Mouse (Mus musculus): ENCODE data around the gene Hist1h2bq. TPM values are rescaled to one million over a fixed set of nuclear protein-coding genes. Genes with fewer than 3 reads are reported as not detected.
"Not testable (repeated sequence)": the region's sequence is repeated elsewhere in the genome, so short reads cannot be mapped to it uniquely, and the experiment has no call there.

Hist1h2bq gene
- polyA plus RNA-seq, 1 experiment from 2014 or later: 25.2 TPM

DNA sequence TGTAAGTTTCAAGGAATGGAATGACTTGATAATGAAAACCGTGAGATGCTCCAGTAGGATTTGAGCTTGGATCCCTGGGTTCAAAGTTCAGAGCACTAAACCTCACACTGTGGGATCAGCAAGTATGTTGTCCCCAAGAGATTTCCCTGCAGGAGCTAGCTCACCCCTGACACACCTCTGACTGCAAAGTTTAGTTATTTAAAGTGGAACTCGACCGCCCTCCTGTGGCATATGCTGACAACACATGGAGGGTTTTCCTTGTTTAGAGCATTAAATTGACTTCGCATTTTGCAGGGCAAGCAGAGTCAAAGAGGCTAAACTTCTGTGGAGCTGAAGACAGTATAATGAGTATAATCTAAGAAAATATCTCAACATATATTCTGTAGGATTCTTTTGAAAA, 6.9 kb downstream of the Hist1h2bq start:
- not testable (repeated sequence) for H3K27ac ChIP-seq (replicated peaks; ENCODE audit: low read depth, low read length); H3K9ac ChIP-seq (ENCODE audit: low read length); H3K4me2 ChIP-seq (ENCODE audit: low read depth, severe bottlenecking); H3K9me3 ChIP-seq (ENCODE audit: control insufficient read depth, low read length); H3K4me1 ChIP-seq (ENCODE audit: control insufficient read depth, insufficient read depth, low read length); H3K27me3 ChIP-seq (ENCODE audit: control insufficient read depth, insufficient read depth, low read length); DNase-seq (ENCODE audit: low spot score); H3K4me3 ChIP-seq (ENCODE audit: low read depth, low read length); H3K36me3 ChIP-seq (ENCODE audit: control insufficient read depth, insufficient read depth, low read length)
- WGBS: no CpG with 5 or more reads among the region's 4 CpGs
- ATAC-seq (ENCODE audit: insufficient number of reproducible peaks, low FRiP score, low TSS enrichment, low read depth): peak; percentile 78; the same call in 1 of the 2 replicates

DNA sequence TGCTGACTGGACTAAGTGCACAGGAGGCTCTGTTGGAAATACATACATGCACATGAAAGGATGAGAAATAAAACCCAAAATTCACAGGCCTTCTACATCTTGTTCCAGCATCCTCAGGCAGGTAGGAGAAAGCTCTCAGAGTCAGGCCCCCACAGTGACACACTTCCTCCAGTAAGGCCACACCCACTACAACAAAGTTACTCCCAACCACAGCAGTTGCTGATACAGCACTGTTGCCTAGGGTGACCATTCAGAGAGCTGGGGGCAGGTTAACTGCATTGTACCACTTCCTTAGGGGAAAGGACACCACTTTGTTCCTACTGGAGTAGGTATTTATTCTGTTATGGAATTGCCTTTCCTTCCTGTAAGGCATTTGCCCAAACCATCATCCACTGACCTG, 12.8 kb downstream of the Hist1h2bq start:
- H3K9ac ChIP-seq (ENCODE audit: low read length); H3K27me3 ChIP-seq (ENCODE audit: control insufficient read depth, insufficient read depth, low read length); H3K4me1 ChIP-seq (ENCODE audit: control insufficient read depth, insufficient read depth, low read length); H3K9me3 ChIP-seq (ENCODE audit: control insufficient read depth, low read length); H3K4me2 ChIP-seq (ENCODE audit: low read depth, severe bottlenecking); H3K36me3 ChIP-seq (ENCODE audit: control insufficient read depth, insufficient read depth, low read length); ATAC-seq (ENCODE audit: insufficient number of reproducible peaks, low FRiP score, low TSS enrichment, low read depth); DNase-seq (ENCODE audit: low spot score); H3K27ac ChIP-seq (replicated peaks; ENCODE audit: low read depth, low read length); H3K4me3 ChIP-seq (ENCODE audit: low read depth, low read length): not testable (repeated sequence)

DNA sequence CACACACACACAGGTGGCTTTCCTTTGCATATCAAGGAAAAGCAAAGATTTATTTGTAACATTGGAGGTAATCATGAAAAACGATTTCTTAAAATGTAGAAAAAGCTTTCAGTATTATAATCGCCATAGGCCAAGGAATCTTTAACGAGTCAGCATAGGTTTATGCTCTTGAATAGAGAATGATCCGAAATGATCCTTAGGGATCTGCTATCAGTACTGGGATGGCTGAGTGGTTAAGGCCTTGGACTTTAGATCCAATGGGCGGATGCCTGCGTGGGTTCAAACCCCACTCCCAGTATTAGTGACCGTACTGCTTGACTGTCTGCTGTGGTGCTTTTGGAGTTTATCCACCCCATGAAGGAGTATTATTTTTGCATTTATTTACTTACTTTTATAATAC, 14.4 kb downstream of the Hist1h2bq start:
- no peak for ATAC-seq (ENCODE audit: insufficient number of reproducible peaks, low FRiP score, low TSS enrichment, low read depth)

DNA sequence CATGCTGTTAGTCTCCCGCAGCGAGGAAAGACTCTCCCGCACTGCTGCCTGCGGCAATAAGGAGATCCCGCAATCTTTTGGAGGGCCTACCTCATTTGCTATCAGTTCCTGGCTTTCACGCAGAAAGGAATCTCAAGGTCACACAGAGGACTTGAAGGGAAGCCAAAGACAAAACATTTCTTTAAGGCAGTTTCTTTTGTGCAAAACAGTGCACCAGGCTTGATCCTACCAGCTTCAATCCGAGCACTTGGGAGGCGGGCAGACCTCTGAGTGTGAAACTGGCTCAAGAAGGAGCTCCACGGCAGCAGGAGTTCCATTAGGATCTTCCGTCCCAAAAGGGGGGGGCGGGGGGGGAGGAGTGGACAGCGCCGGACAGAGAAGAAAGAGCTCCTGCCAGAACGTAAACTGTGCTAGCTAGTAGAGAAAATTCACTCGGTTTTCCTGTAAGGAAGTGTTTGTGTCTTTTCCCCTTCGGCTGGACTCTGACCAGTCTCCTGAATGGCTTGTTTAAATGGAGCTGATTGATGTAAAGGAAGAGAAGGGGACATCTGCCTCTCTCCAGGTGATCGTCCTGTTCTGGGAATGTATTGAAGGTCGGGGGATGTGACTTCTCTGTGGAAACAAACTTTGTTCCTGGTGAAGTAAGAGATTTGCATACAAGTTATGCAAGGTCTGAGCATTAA, 19.3 kb downstream of the Hist1h2bq start:
- DNase-seq (ENCODE audit: low spot score): peak; percentile 38
- WGBS: 10% methylated on average over 18 of the region's 18 CpGs

More for the DNA sequence above, 14.4 kb downstream of the Hist1h2bq start:
- no peaks in the 10 kb centered on the region for H3K4me1 ChIP-seq (ENCODE audit: control insufficient read depth, insufficient read depth, low read length)
- no peak overlapping the region for H3K4me3 ChIP-seq (ENCODE audit: low read depth, low read length)
- DNase-seq (ENCODE audit: low spot score): no peak
- no peaks in the 10 kb centered on the region for H3K9me3 ChIP-seq (ENCODE audit: control insufficient read depth, low read length)
- H3K9ac ChIP-seq (ENCODE audit: low read length): no peak overlapping the region
- H3K36me3 ChIP-seq (ENCODE audit: control insufficient read depth, insufficient read depth, low read length): no peaks in the 10 kb centered on the region
- no peaks in the 10 kb centered on the region for H3K27me3 ChIP-seq (ENCODE audit: control insufficient read depth, insufficient read depth, low read length)
- no peak overlapping the region for H3K27ac ChIP-seq (replicated peaks; ENCODE audit: low read depth, low read length)
- no peak overlapping the region for H3K4me2 ChIP-seq (ENCODE audit: low read depth, severe bottlenecking)
- WGBS: 91% methylated on average over 7 of the region's 7 CpGs

DNA sequence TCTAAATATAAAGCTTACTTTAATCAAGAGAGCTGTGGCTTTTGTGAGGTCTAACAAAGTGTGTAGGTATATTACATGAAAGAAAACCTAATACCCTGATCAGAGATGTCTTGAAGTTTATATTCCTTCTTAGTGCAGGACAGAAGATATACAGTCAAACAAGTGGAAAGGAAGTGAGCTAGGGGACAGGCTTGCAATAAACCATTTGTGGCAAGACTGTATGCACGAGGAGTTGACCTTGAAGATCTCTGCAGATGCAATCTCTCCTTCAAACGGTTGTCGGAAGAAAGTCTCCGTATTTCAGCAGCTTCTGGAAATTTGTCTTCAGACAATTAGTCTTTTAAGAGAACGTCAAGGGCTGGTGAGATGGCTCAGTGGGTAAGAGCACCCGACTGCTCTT, 20.1 kb downstream of the Hist1h2bq start:
- Histone ChIP-seq H3K9me3 (ENCODE audit: control insufficient read depth, low read length) (no peaks in the 10 kb centered on the region), H3K4me3 (ENCODE audit: low read depth, low read length) (no peak overlapping the region), H3K9ac (ENCODE audit: low read length) (no peak overlapping the region), H3K36me3 (ENCODE audit: control insufficient read depth, insufficient read depth, low read length) (no peaks in the 10 kb centered on the region), H3K27me3 (ENCODE audit: control insufficient read depth, insufficient read depth, low read length) (no peaks in the 10 kb centered on the region), H3K27ac (replicated peaks; ENCODE audit: low read depth, low read length) (no peak overlapping the region), H3K4me1 (ENCODE audit: control insufficient read depth, insufficient read depth, low read length) (0 out of 2 replicates have a peak, but pooled peaks cover 2% of the 10 kb centered on the region), H3K4me2 (ENCODE audit: low read depth, severe bottlenecking) (no peak overlapping the region)
- ATAC-seq (ENCODE audit: insufficient number of reproducible peaks, low FRiP score, low TSS enrichment, low read depth): no peak
- DNase-seq (ENCODE audit: low spot score): no peak
- 53% methylated on average over 6 of the region's 6 CpGs for WGBS

More for the DNA sequence above, 19.3 kb downstream of the Hist1h2bq start:
- Histone ChIP-seq H3K36me3 (ENCODE audit: control insufficient read depth, insufficient read depth, low read length) (no peaks in the 10 kb centered on the region), H3K27me3 (ENCODE audit: control insufficient read depth, insufficient read depth, low read length) (no peaks in the 10 kb centered on the region), H3K4me1 (ENCODE audit: control insufficient read depth, insufficient read depth, low read length) (0 out of 2 replicates have a peak, but pooled peaks cover 2% of the 10 kb centered on the region), H3K9ac (ENCODE audit: low read length) (0 out of 2 replicates have a peak overlapping the region, but pooled peaks have one; percentile 3), H3K4me2 (ENCODE audit: low read depth, severe bottlenecking) (peak overlapping the region; percentile 8; the same call in 1 of the 2 replicates), H3K27ac (replicated peaks; ENCODE audit: low read depth, low read length) (no peak overlapping the region), H3K4me3 (ENCODE audit: low read depth, low read length) (no peak overlapping the region), H3K9me3 (ENCODE audit: control insufficient read depth, low read length) (no peaks in the 10 kb centered on the region)
- no peak for ATAC-seq (ENCODE audit: insufficient number of reproducible peaks, low FRiP score, low TSS enrichment, low read depth)

DNA sequence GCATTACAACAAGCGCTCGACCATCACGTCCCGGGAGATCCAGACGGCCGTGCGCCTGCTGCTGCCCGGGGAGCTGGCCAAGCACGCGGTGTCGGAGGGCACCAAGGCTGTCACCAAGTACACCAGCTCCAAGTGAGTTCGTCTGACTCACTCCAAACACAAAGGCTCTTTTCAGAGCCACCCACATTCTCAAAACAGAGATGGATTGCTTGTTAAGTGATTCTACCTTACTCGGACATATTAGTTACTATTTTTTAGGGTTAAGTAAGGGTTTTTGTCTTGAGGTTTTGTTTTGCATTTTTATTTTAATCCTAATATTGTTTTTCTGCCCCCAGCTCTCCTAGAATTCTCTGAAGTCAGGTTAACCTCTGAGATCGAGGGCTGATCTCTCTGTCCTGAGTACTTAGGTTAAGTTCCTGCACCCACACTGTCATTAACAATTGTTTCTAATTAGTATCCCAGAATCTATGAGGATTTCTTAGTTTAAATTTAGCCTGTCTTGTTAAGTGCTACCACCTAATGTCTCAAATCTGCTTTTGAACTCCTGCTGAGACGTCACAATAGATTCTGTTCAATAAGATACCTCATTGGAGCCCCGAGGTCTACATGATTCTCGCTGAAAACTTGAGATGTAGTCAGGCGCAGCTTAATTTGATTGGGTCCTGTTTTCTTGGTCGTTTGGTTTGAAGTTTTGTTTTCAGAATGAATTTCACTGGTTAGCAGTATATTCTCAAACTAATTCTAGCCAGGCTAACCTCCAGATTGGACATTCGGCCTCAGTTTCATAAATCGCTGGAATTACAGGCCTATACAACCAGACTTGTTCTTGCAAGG, 22.0 kb downstream of the Hist1h2bq start:
- peaks cover 8% of the 10 kb centered on the region; the same call in 1 of the 2 replicates for H3K4me1 ChIP-seq (ENCODE audit: control insufficient read depth, insufficient read depth, low read length)
- H3K4me2 ChIP-seq (ENCODE audit: low read depth, severe bottlenecking): peak overlapping the region; percentile 45
- H3K36me3 ChIP-seq (ENCODE audit: control insufficient read depth, insufficient read depth, low read length): no peaks in the 10 kb centered on the region
- peak overlapping the region; percentile 93 for H3K27ac ChIP-seq (replicated peaks; ENCODE audit: low read depth, low read length)
- H3K9me3 ChIP-seq (ENCODE audit: control insufficient read depth, low read length): no peaks in the 10 kb centered on the region
- H3K4me3 ChIP-seq (ENCODE audit: low read depth, low read length): peak overlapping the region; percentile 15; the same call in 1 of the 2 replicates
- WGBS: 17% methylated on average over 14 of the region's 21 CpGs
- H3K9ac ChIP-seq (ENCODE audit: low read length): peak overlapping the region; percentile 52
- DNase-seq (ENCODE audit: low spot score): peak; percentile 54
- no peaks in the 10 kb centered on the region for H3K27me3 ChIP-seq (ENCODE audit: control insufficient read depth, insufficient read depth, low read length)
- ATAC-seq (ENCODE audit: insufficient number of reproducible peaks, low FRiP score, low TSS enrichment, low read depth): no peak

DNA sequence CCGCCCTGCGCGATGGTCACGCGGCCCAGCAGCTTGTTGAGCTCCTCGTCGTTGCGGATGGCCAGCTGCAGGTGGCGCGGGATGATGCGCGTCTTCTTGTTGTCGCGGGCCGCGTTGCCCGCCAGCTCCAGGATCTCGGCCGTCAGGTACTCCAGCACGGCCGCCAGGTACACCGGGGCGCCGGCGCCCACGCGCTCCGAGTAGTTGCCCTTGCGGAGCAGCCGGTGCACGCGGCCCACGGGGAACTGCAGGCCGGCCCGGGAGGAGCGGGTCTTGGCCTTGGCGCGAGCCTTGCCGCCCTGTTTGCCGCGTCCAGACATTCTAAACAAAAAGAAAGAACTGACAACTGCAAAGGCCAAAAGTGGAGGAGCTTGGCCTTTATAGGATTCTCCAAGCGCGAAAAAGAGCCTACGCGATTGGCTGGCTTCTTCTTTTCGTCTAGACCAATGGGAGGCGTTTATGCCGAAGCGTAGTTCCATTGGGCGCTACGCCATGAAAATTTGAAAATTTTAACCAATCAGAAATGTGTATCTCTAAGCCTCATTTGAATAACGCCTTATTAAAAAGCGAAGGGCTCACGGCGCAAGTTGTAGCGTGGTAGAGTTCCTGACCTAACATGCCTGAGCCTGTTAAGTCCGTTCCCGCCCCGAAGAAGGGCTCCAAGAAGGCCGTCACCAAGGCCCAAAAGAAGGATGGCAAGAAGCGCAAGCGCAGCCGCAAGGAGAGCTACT, 22.9 kb downstream of the Hist1h2bq start, which contains the start of the genes Hist1h2an and Hist1h2bp:
Gene Hist1h2an, minus strand, starts transcription at position 320 of the 731 bp plus-strand sequence.
Gene Hist1h2bp, plus strand, starts transcription at position 563 of the 731 bp plus-strand sequence.
- peak within 1 kb of the TSS; percentile 45 for H3K4me2 ChIP-seq (ENCODE audit: low read depth, severe bottlenecking)
- H3K4me3 ChIP-seq (ENCODE audit: low read depth, low read length): peak within 1 kb of the TSS; percentile 28
- ATAC-seq (ENCODE audit: insufficient number of reproducible peaks, low FRiP score, low TSS enrichment, low read depth) (peak; percentile 95), DNase-seq (ENCODE audit: low spot score) (peak; percentile 92)
- H3K4me1 ChIP-seq (ENCODE audit: control insufficient read depth, insufficient read depth, low read length); H3K9me3 ChIP-seq (ENCODE audit: control insufficient read depth, low read length); H3K27me3 ChIP-seq (ENCODE audit: control insufficient read depth, insufficient read depth, low read length); H3K36me3 ChIP-seq (ENCODE audit: control insufficient read depth, insufficient read depth, low read length): not testable (repeated sequence)
- peak within 1 kb of the TSS; percentile 93 for H3K27ac ChIP-seq (replicated peaks; ENCODE audit: low read depth, low read length)
- WGBS: under 1% methylated on average over 32 of the region's 63 CpGs
- H3K9ac ChIP-seq (ENCODE audit: low read length): peak within 1 kb of the TSS; percentile 63

Measured in limb, embryonic 11.5 days (tissue).